Mouse (Mus musculus) CH12.LX (cell line): Measurements from ENCODE around the gene Evc2.

Experiments used
- CHD1 ChIP-seq: IDR thresholded peaks from 2 replicates; pipeline ENCODE4 v1.6.1; 2012; ENCODE audit warnings: low read depth, low read length, improper control_type of control experiment, inconsistent platforms
- CTCF ChIP-seq, 2 experiments: IDR thresholded peaks in 1 of 2; conservative IDR thresholded peaks in 1 of 2; 2 replicates each; pipeline ENCODE4 v1.5.1; 2011 to 2012; ENCODE audit warnings: low read depth in 2 of 2, low read length in 2 of 2, improper control_type of control experiment in 1 of 2, inconsistent platforms in 1 of 2, mild to moderate bottlenecking in 1 of 2, moderate library complexity in 1 of 2
- EP300 ChIP-seq: IDR thresholded peaks from 2 replicates; pipeline ENCODE4 v1.6.1; 2011; ENCODE audit warnings: low read length, improper control_type of control experiment
- ETS1 ChIP-seq: conservative IDR thresholded peaks from 2 replicates; pipeline ENCODE4 v1.6.1; 2012; ENCODE audit warnings: low read depth, mild to moderate bottlenecking, inconsistent platforms, low read length, improper control_type of control experiment, moderate library complexity
- POLR2AphosphoS2 ChIP-seq: IDR thresholded peaks from 2 replicates; pipeline ENCODE4 v1.6.1; 2011; ENCODE audit warnings: low read depth, low read length, improper control_type of control experiment
- RAD21 ChIP-seq: IDR thresholded peaks from 2 replicates; pipeline ENCODE4 v1.6.1; 2011; ENCODE audit warnings: low read depth, mild to moderate bottlenecking, low read length, improper control_type of control experiment, moderate library complexity

DNA sequence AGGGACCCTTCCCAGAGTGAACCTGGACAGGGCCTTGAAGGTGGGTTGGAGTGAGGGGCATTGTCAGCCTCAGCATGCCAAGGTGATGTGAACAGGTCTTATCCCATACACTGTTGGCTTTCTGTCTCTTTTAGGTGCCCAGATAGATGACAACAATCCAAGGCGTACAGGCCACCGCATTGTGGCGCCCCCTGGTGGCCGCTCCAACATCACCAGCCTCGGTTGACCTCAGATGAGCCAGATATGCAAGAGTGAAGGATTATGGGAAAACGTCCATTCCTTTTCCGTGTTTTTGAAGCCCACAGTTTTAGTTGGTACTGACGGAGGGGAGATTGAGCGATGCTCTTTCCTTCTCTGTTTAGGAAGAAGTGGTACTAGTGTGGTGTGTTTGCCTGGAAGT lies 47.3 kb upstream of the Evc2 start:
- TF ChIP-seq CTCF (conservative IDR thresholded peaks at IDR 0.05 in 1 of 2, IDR thresholded peaks at IDR 0.05 in 1 of 2; ENCODE audit: low read depth in 2 of 2, low read length in 2 of 2) = peak; percentile 68 to 81
- no peak for TF ChIP-seq EP300
- no peak; the same call in 1 of the 2 replicates for TF ChIP-seq RAD21
- TF ChIP-seq POLR2AphosphoS2 = no peak
- no peak for TF ChIP-seq CHD1
- TF ChIP-seq ETS1 = no peak
